Mouse (Mus musculus): ENCODE results near the gene 6030468B19Rik. TPM values are rescaled to one million over a fixed set of nuclear protein-coding genes. Genes with fewer than 3 reads are reported as not detected.

Gene 6030468B19Rik
- not detected for polyA plus RNA-seq (2014; fragmentation: Illumina TruSeq; extraction: RNeasy Lipid Tissue Mini Kit (QIAGEN cat#74804); ENCODE audit: low read depth, low replicate concordance)

DNA sequence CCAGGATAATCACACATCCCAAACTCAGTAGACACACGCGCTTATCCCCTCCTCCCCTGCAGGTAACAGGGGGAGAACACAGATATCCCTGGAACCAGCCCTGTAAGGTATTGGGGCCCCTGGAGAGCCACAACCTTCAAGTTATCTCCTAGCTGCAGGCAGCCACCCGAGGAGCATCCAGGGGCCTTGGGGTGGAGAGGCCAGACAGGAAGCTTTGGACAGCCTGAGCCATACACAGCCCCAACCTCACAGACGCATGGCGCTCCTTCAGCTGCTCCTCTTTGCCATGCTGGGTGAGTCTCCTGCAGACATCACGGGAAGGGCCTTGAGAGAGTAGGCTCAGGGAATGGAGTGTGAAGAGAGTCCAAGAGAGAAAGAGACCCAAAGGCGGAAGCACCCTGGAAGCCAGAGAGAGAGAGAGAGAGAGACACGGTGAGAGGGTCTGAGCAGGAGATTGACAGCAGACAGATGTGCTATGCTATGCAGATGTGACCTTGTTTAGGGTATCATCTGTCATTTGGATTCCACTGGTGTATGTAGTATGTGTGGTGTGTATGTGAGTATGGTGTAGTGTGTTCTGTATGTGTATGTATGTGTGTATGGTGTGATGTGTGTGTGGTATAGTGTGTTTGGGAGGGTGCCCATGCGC, at the start of gene 6030468B19Rik:
TSS of gene 6030468B19Rik (plus strand) at position 150 of the 649 bp plus-strand sequence.

DNA sequence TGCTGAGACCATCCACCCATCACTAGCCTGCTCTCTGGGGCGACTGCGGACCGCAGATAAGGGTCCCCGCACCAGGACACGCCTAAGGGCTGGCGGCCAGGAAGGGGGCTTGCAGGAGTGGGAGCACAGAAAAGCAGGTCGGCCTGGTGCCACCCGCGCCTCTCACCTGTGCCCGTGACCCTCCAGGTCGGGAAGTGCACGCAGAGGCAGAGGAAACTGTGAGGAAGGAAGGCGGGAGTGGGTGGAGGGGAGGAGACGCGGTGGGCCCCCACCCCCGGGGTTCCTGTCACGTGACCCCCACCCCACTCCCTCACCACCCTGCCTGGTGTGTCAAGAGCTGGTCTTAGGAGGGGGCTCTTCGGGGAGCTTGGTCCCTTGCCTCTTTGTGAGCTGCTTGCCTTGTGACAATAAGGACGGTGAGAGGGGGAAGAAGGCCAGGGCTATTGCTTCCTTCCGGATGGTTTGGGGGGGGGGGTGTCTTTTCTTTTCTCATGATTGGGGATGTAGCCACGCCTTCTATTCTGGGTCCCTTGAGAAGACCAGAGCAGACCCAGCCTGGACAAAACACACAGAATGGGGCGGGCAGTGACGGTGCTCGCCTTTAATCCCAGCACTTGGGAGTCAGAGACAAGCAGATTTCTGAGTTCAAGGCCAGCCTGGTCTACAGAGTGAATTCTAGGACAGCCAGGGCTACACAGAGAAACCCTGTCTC, 15.3 kb upstream of the 6030468B19Rik start, which contains the start of the genes Tmc8 and Tmc6:
TSS of gene Tmc8 (plus strand) at position 84 of the 712 bp plus-strand sequence.
TSS of gene Tmc6 (minus strand) at position 206 of the 712 bp plus-strand sequence.

DNA sequence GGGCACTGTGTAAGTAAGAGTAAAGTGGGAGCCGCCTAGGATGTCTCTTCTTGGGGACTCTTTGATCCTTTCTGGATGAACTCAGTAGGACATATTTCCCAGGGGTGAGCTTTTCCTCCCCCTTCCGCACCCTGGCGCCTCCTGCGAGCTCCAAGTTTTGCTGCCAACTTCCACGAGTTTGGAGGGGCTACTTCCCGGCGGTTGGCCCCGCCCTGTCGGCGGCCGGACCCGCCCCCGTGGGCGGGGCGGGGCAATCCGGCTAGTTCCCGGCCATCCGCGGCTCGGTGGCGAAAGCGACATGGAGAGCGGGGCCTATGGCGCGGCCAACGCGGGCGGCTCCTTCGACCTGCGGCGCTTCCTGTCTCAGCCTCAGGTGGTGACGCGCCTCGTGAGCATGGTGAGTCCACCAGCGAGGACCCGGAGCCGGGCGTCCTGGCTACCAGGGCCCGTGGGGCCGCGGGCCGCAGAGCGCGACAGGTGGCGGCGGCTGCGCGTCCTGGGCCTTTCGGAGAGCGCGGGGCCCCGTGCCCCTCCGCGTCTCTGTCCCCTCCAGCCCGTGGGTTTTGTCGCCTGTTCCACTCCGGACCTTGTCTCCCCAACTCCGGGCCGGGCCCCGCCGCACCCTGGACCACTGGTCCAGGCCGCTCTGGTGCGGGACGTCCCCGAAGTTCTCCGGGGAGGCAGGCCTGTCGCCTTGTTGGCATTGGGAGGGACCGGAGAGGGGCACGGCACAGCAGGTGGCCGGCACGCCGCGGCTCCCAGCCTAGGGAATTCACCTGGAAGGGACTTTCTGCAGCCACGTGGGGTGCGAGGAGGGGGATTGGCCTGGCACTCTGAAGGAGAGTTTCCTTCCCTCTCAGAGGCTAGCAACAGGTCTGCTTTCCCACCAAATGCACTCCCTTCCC, 12.2 kb downstream of the 6030468B19Rik start, which contains the start of the genes Gm20708 and Syngr2:
TSS of gene Gm20708 (plus strand) at position 262 of the 905 bp plus-strand sequence.
TSS of gene Syngr2 (plus strand) at position 262 of the 905 bp plus-strand sequence.

DNA sequence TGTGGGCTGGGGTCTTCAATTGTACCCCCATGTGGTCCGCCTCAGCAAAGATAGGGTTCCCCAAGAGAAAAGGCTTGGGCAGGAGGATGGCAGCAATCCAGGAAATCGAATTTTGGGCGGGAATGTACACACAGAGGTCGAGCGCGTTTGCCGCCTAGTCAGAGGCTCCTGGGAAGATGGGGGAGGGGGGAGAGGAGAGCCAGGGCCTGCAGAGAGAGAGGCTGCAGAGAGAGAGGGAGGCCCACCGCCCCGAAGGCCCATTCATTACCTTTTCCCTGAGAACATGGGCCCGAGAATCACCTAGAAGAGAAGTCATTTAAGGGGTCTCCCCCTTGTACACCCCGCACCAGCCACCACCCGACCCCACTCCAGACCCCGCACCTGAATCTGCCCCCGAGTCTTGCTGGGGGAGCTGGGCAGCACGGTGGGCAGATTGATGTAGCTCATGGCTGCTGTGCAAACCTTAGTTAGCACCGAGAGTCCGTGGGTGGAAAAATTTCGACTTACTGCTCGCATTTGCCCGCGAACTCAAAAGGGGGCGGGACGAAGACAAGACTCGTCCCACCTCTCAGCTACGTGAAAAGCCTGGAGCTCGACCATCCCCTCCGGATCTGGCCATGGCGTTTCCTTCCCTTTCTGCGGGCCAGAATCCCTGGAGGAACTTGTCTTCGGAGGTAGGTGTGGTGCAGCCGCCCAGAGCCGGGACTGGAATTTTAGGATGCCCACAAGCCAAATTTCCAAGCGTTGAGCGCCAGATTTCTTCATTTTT, 28.1 kb downstream of the 6030468B19Rik start, which contains the start of the genes Afmid and Tk1:
TSS of gene Afmid (plus strand) at position 592 of the 769 bp plus-strand sequence.
TSS of gene Tk1 (minus strand) at position 760 of the 769 bp plus-strand sequence.

DNA sequence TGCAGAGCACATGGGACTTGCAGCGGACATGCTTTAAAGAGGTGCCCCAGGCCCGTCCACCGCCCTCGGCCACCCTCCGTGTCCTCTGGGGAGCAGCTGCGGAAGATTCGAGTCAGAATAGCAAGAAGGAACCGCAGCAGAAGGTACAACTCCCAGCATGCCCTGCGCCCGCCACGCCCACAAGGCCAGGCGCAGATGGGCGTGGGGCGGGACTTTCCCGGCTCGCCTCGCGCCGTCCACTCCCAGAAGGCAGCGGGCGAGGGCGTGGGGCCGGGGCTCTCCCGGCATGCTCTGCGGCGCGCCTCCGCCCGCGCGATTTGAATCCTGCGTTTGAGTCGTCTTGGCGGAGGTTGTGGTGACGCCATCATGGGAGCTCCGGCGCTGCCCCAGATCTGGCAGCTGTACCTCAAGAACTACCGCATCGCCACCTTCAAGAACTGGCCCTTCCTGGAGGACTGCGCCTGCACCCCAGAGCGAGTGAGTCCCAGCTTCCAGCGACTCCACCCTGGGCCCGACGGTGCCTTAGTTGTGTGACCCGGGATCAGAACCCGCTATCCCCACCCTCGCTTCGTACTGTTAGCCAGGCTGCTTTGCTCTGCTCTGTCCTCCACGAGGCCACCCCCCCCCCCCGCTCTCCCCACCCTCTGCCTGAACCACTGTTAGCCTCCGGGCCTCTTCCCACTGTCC, 51.7 kb downstream of the 6030468B19Rik start, which contains the start of gene Birc5:
TSS of gene Birc5 (plus strand) at position 267 of the 687 bp plus-strand sequence.

Other genes with a start within 250 kb of the 6030468B19Rik start
- gene Tnrc6c, start 143.4 kb upstream of the 6030468B19Rik start, polyA plus RNA-seq (2014; fragmentation: Illumina TruSeq; extraction: RNeasy Lipid Tissue Mini Kit (QIAGEN cat#74804); ENCODE audit: low read depth, low replicate concordance), result 20.7 TPM
- 1.5 TPM for gene Tmc8, start 15.6 kb upstream of the 6030468B19Rik start, polyA plus RNA-seq (2014; fragmentation: Illumina TruSeq; extraction: RNeasy Lipid Tissue Mini Kit (QIAGEN cat#74804); ENCODE audit: low read depth, low replicate concordance)
- 11.0 TPM for gene Tmc6, start 15.5 kb upstream of the 6030468B19Rik start, polyA plus RNA-seq (2014; fragmentation: Illumina TruSeq; extraction: RNeasy Lipid Tissue Mini Kit (QIAGEN cat#74804); ENCODE audit: low read depth, low replicate concordance)
- 2.7 TPM for gene Gm20708, start 12.0 kb downstream of the 6030468B19Rik start, polyA plus RNA-seq (2014; fragmentation: Illumina TruSeq; extraction: RNeasy Lipid Tissue Mini Kit (QIAGEN cat#74804); ENCODE audit: low read depth, low replicate concordance)
- 170 TPM for gene Syngr2, start 12.0 kb downstream of the 6030468B19Rik start, polyA plus RNA-seq (2014; fragmentation: Illumina TruSeq; extraction: RNeasy Lipid Tissue Mini Kit (QIAGEN cat#74804); ENCODE audit: low read depth, low replicate concordance)
- gene Afmid, start 28.3 kb downstream of the 6030468B19Rik start, polyA plus RNA-seq (2014; fragmentation: Illumina TruSeq; extraction: RNeasy Lipid Tissue Mini Kit (QIAGEN cat#74804); ENCODE audit: low read depth, low replicate concordance), result 7.8 TPM
- gene Tk1, start 28.4 kb downstream of the 6030468B19Rik start, polyA plus RNA-seq (2014; fragmentation: Illumina TruSeq; extraction: RNeasy Lipid Tissue Mini Kit (QIAGEN cat#74804); ENCODE audit: low read depth, low replicate concordance), result 2.6 TPM
- gene Birc5, start 51.6 kb downstream of the 6030468B19Rik start, polyA plus RNA-seq (2014; fragmentation: Illumina TruSeq; extraction: RNeasy Lipid Tissue Mini Kit (QIAGEN cat#74804); ENCODE audit: low read depth, low replicate concordance), result 0.71 TPM
- gene Tmem235, start 63.1 kb downstream of the 6030468B19Rik start, polyA plus RNA-seq (2014; fragmentation: Illumina TruSeq; extraction: RNeasy Lipid Tissue Mini Kit (QIAGEN cat#74804); ENCODE audit: low read depth, low replicate concordance), result not detected
- gene Tha1, start 75.8 kb downstream of the 6030468B19Rik start, polyA plus RNA-seq (2014; fragmentation: Illumina TruSeq; extraction: RNeasy Lipid Tissue Mini Kit (QIAGEN cat#74804); ENCODE audit: low read depth, low replicate concordance), result 10.4 TPM
- gene Socs3, start 172.4 kb downstream of the 6030468B19Rik start, polyA plus RNA-seq (2014; fragmentation: Illumina TruSeq; extraction: RNeasy Lipid Tissue Mini Kit (QIAGEN cat#74804); ENCODE audit: low read depth, low replicate concordance), result 5.2 TPM
- gene Pgs1, start 188.6 kb downstream of the 6030468B19Rik start, polyA plus RNA-seq (2014; fragmentation: Illumina TruSeq; extraction: RNeasy Lipid Tissue Mini Kit (QIAGEN cat#74804); ENCODE audit: low read depth, low replicate concordance), result 20.7 TPM